Mouse (Mus musculus): ENCODE measurements around the gene Cdh13.
A peak's percentile ranks its signal among the peaks of the same experiment; 100 is the strongest.

Cdh13 gene

DNA sequence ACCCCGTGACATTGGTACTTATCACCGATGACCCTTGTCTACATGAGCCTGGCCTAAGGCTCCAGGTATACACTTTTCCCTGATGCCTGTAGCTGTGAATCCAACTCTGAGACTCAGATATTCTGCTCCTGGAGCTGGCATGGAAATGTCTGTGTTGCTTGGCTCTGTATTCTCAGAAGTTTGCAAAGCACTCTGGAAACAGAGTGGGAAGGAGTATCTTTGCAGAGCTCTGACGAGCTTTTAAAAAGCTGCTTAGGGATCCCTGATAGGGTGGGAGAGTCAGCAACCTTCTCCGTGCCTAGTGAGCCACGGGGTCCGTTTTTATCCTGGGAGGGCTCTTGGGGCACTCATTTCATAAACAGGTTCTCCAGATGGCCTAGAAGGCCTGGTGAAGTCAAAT lies 526.1 kb downstream of the Cdh13 start:
- no peak for DNase-seq (ENCODE audit: low spot score)

- DNase-seq (ENCODE audit: low spot score): no peak
These were observed 531.5 kb downstream of the Cdh13 start for GRCm38 (mm10) chr8:118815055-118815454.

GRCm38 (mm10) chr8:118826761-118827160 lies 543.2 kb downstream of the Cdh13 start:
- no peak for DNase-seq (ENCODE audit: low spot score)

DNA sequence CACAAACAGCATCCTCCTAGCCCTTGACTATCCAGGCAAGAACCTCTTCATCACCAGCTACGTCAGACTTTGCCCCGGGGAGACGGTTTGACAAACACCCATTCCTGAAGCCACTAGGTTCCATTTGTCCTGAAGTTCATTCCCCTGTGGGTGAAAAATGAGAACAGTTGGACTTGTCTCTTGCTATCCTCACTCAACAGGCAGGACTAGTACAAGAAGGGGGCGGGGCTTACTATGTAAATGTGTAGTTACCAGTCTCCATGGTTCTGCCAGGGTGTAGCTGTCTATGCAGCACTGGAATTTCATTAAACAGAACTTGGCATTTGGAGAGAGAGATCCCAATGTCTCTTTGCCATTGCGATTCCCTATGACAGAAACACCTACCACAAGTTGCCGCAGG lies 544.2 kb downstream of the Cdh13 start:
- DNase-seq (ENCODE audit: low spot score): no peak

DNA sequence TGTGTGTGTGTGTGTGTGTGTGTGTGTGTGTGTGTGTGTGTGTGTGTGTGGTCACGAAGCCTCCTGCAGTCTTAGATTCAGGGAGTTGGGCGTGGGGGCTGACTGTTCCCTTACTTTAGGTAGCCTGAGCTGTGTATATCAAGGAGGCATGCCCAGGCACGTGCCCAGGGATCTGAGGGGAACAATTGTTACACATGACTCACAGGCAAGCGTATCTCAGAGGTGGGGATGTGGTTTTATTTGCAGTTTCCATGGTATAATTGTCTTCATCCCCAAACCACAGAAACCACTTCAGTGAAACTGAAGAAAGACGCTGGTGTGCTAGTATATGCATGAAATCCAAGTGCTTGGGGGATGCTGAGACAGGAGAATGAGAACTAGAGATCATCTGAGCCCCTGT lies 546.8 kb downstream of the Cdh13 start:
- DNase-seq (ENCODE audit: low spot score): peak; percentile 36

DNA sequence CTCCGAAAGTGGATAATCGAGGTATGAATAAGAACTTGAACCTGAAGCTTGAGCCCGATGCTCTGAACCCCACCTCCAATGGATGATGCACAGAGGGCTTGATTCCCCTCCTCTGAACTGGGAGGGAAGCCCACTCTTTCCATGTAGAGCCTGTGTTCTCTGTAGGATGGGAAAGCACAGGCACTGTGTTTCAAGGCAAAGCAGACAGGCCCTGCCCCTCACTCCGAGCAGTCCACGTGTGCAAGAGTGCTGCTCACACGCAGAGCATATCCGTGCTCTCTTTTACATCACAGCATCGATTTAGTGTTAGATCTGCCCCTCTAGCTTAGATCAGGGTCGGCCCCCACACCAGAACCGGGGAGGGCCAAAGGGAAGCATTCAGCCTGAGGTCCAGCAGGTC lies 547.5 kb downstream of the Cdh13 start:
- no peak for DNase-seq (ENCODE audit: low spot score)

DNA sequence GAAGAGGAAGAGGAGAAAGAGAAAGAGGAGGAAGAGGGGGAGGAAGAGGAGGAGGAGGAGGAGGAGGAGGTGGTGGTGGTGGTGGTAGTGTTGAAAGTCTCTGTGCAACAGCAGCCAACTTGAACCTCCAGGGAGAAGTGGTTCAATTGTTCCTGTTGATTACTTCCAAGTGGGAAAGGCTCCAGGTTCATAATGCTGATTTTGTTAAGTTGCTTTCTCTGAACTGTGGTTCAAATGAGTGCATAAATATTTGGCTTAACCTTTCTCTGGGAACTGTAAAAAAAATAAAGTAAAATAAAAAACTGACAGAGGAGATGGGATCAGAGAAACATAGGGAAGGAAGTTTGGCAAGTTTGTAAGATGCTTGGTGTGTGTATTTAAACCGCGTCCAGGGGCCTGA lies 555.3 kb downstream of the Cdh13 start:
- no peak for DNase-seq (ENCODE audit: low spot score)

DNA sequence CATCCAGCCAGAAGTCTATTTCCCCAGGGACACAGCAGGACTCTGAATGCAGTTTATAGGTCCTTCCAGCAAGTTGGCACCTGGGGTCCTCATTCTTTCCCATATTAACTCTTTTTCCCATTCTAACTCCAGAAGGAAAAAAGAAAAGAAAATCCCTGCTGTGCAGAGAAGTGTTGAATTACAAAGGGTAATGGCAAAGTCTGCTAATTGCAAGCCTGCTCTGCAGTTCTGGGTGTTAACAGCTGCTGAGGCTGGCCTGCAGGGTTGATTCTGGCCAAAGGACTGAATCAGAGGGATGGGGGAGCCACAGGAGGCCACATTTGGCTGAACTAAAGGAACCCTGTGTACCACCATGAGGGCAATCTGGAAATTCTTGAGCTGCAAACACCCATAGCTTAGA lies 562.2 kb downstream of the Cdh13 start:
- DNase-seq (ENCODE audit: low spot score): no peak

DNA sequence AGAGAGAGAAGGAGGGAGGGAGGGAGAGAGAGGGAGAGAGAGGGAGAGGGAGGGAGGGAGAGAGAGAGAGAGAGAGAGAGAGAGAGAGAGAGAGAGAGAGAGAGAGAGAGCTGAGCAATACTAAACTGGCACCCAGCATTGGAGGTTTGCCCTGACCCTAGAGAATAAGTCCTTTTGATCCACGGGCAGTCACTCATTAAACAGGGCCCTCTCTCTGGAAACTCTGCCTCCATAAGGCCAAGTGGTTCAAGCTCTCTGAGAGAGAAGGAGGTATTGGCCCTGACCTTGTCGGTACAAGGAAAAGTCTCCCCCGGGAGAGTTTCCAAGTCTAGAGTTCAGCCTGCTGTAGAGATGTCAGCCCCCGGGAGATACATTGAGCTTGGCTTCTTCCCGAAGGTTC lies 564.5 kb downstream of the Cdh13 start:
- no peak for DNase-seq (ENCODE audit: low spot score)

- DNase-seq (ENCODE audit: low spot score): no peak
These were observed 566.0 kb downstream of the Cdh13 start for GRCm38 (mm10) chr8:118849515-118849914.

GRCm38 (mm10) chr8:118850381-118850780 lies 566.8 kb downstream of the Cdh13 start:
- peak; percentile 12 for DNase-seq (ENCODE audit: low spot score)

DNA sequence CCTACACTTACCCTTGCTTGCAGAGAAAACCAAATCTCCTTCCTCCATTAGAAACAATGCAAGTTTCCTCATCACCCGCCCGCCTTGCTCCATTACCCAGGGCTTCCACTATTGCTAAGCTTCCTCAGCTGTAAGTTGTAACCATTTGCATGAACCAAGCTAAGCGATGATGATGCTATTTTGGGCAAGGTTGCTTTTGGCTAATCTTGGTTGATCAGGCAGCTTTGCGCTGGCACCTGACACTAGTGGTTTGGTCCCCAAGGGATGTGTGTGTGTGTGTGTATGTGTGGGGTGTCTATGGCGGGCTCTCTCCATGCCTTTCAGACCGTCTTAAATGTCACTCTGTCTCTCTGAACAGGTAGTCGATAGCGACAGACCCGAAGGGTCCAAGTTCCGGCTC lies 567.8 kb downstream of the Cdh13 start:
- DNase-seq (ENCODE audit: low spot score): no peak

DNA sequence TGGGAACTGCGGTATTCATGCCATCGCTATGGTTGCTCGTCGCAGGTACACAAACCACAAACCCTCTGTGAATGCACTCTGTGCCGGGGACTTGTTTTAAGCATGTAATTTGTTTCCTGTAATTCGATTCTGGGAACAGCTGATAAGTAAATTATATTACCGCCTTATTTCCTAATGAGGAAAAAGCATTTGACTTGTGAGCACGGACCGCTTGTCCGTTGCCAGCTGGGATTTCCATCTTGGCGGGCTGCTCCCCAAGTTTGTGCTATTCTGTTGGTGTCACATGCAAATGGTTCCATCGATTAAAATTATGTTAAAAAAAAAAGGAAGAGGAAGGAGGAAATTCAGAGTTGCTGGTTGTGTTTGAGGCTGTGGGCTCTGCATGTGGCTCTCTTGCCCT lies 569.3 kb downstream of the Cdh13 start:
- DNase-seq (ENCODE audit: low spot score): no peak

DNA sequence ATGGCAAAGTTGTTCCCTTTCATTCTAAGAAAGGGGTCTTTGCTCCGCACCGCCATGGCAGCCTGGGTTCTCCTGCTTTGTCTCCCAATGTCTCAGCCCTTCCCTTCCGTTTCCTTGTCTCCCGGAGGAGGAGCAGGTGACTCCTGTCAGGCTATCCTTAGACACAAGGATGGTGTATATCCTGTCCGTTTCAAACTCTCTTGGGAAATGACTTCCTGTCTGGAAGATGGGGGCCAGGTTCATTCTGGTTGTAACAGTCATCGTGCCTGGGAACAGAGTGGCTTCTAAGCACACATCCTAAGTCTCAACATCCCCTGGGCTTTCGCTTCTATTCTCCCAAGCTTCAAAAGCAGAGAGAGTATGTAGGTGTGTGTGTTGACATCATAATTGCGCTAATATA lies 571.1 kb downstream of the Cdh13 start:
- DNase-seq (ENCODE audit: low spot score): no peak

DNA sequence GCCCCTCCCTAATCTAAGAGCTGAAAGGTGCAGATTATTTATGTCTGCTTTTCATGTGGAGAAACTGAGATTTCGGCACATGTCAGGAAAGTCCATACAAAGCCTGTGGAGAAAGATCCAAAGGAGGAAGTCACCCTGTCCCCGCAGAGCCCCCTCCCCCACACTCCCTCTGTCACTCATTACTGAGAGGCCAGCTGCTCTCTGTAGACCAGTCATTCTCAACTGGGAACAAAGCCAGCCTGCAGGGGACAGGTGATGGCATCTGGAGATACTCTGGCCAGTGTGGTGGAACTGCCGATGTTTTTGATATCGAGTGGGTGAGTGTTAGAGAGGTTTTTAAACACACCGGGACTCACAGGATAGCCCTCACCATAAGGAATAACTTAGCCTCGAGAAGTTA lies 582.8 kb downstream of the Cdh13 start:
- no peak for DNase-seq (ENCODE audit: low spot score)

- no peak for DNase-seq (ENCODE audit: low spot score)
These were observed 587.2 kb downstream of the Cdh13 start for GRCm38 (mm10) chr8:118870711-118871110.

- no peak for DNase-seq (ENCODE audit: low spot score)
These were observed 596.6 kb downstream of the Cdh13 start for GRCm38 (mm10) chr8:118879939-118880825.

- no peak for DNase-seq (ENCODE audit: low spot score)
These were observed 600.8 kb downstream of the Cdh13 start for GRCm38 (mm10) chr8:118884296-118884695.

GRCm38 (mm10) chr8:118884988-118885387 lies 601.5 kb downstream of the Cdh13 start:
- no peak for DNase-seq (ENCODE audit: low spot score)

- no peak for DNase-seq (ENCODE audit: low spot score)
These were observed 618.9 kb downstream of the Cdh13 start for GRCm38 (mm10) chr8:118902402-118902801.

DNA sequence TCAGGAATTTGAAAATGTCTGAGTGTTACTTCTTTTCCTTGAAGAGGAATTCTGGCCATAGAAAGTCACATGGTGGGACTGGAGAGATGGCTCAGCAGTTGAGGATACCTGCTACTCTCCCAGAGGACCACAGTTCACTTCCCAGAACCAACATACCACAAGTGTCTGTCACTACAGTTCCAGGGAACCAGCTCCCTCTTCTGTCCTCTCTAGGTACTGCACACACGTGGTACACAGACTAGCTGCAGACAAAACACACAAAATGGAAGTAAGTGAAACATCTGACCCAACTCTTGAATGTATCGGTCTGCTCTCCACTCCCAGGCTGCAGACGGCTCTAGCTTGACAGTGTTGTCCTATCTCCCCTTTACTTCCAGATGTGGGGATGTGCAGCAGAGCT lies 633.0 kb downstream of the Cdh13 start:
- no peak for DNase-seq (ENCODE audit: low spot score)

GRCm38 (mm10) chr8:118937412-118937811 lies 653.9 kb downstream of the Cdh13 start:
- no peak for DNase-seq (ENCODE audit: low spot score)

DNA sequence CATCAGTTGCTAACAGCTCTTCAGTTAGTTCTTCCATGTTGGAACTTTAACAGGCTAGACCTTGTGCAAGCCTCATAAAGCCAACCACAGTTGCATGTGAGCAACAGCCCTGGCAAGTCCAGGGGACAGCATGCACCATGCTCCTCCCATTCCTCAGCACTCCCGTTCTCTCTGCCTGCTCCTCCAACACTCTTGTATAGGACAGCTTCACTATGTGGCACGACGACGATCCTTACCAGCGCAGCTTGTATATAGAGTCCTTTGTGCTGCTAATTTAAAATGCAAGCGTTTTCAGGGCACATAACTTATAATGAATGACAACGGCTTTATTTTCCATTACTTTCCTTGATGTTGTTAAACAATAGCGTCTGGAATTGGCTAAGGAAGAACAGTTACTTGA lies 654.5 kb downstream of the Cdh13 start:
- DNase-seq (ENCODE audit: low spot score): no peak

Data from T-cell, adult 2 months (primary cell).